Mouse (Mus musculus) limb, embryonic 13.5 days (tissue): Measurements from ENCODE around the gene Faim2. TPM values are rescaled to one million over a fixed set of nuclear protein-coding genes. Genes with fewer than 3 reads are reported as not detected.

Experiments used
- ATAC-seq: fragments of 200-750 bp; cut with Nextera tagmentation; 2 replicates; pipeline ENCODE4 v1.8.0; 2017; ENCODE audit warnings: low read depth, moderate number of reproducible peaks, moderate TSS enrichment; ENCODE audit not compliant: low FRiP score
- H3K27ac ChIP-seq: fragments of 300-500 bp; sonication (generic); 2 replicates; pipeline ENCODE4 v1.5.1; 2015; ENCODE audit warnings: inconsistent platforms, mild to moderate bottlenecking, moderate library complexity
- H3K27me3 ChIP-seq: fragments of 300-500 bp; sonication (generic); 2 replicates; pipeline ENCODE4 v1.6.1; 2015; ENCODE audit warnings: mild to moderate bottlenecking, inconsistent platforms
- H3K36me3 ChIP-seq: fragments of 300-500 bp; sonication (generic); 2 replicates; pipeline ENCODE4 v1.6.1; 2015; ENCODE audit warnings: inconsistent platforms, mild to moderate bottlenecking, moderate library complexity
- H3K4me1 ChIP-seq: fragments of 300-500 bp; sonication (generic); 2 replicates; pipeline ENCODE4 v1.6.1; 2015; ENCODE audit warnings: inconsistent platforms
- H3K4me2 ChIP-seq: fragments of 300-500 bp; sonication (generic); replicated peaks from 2 replicates; pipeline ENCODE4 v1.6.1; 2015; ENCODE audit warnings: inconsistent platforms, mild to moderate bottlenecking, moderate library complexity
- H3K4me3 ChIP-seq: fragments of 300-500 bp; sonication (generic); 2 replicates; pipeline ENCODE4 v1.5.1; 2015; ENCODE audit warnings: moderate library complexity, mild to moderate bottlenecking, inconsistent platforms
- H3K9ac ChIP-seq: fragments of 300-500 bp; sonication (generic); 2 replicates; pipeline ENCODE4 v1.6.1; 2015; ENCODE audit warnings: mild to moderate bottlenecking, inconsistent platforms
- H3K9me3 ChIP-seq: fragments of 300-500 bp; sonication (generic); 2 replicates; pipeline ENCODE4 v1.6.1; 2016; ENCODE audit warnings: inconsistent platforms
- WGBS: fragments of 180-500 bp; shearing (Covaris S2); methylation state at CpG from one replicate; pipeline ENCODE4 v1.1.7; 2015; 5-methylcytosine and 5-hydroxymethylcytosine counted together
- polyA plus RNA-seq: library from polyadenylated mRNA; unstranded; fragments of >200 nt; fragmentation: Nextera tagmentation; extraction: Ambion mirVana; gene quantifications from 2 replicates; pipeline ENCODE4 v1.2.1, GENCODE M21; 2015

Gene Faim2
- polyA plus RNA-seq, 1 experiment from 2014 or later: 0.34 TPM

- Histone ChIP-seq H3K4me3 (peak overlapping the region; percentile 85), H3K4me1 (peaks cover 47% of the 10 kb centered on the region), H3K27me3 (no peaks in the 10 kb centered on the region), H3K27ac (peak overlapping the region; percentile 92), H3K9me3 (no peaks in the 10 kb centered on the region), H3K36me3 (peaks cover 26% of the 10 kb centered on the region), H3K9ac (peak overlapping the region; percentile 81), H3K4me2 (peak overlapping the region; percentile 89)
- 0% methylated on average over 40 of the region's 43 CpGs for WGBS
- peak; percentile 79 for ATAC-seq
Measured at GRCm38 (mm10) chr15:99456963-99457605, 70.9 kb downstream of the Faim2 start.

GRCm38 (mm10) chr15:99456338-99456962 lies 71.5 kb downstream of the Faim2 start:
- no peaks in the 10 kb centered on the region for H3K27me3 ChIP-seq
- WGBS: 19% methylated on average over 7 of the region's 7 CpGs
- no peak for ATAC-seq

GRCm38 (mm10) chr15:99455415-99455814 lies 72.5 kb downstream of the Faim2 start:
- Histone ChIP-seq H3K27ac (peak overlapping the region; percentile 49; the same call in 1 of the 2 replicates), H3K36me3 (peaks cover 39% of the 10 kb centered on the region), H3K4me2 (peak overlapping the region; percentile 89), H3K9me3 (no peaks in the 10 kb centered on the region), H3K4me1 (peaks cover 51% of the 10 kb centered on the region), H3K27me3 (no peaks in the 10 kb centered on the region), H3K9ac (peak overlapping the region; percentile 81; the same call in 1 of the 2 replicates), H3K4me3 (peak overlapping the region; percentile 85; the same call in 1 of the 2 replicates)
- no peak for ATAC-seq
- 71% methylated on average over 3 of the region's 3 CpGs for WGBS

More at GRCm38 (mm10) chr15:99456338-99456962, 71.5 kb downstream of the Faim2 start:
- Histone ChIP-seq H3K4me3 (peak overlapping the region; percentile 85), H3K4me1 (peaks cover 47% of the 10 kb centered on the region), H3K27ac (peak overlapping the region; percentile 92), H3K4me2 (peak overlapping the region; percentile 89), H3K36me3 (peaks cover 32% of the 10 kb centered on the region), H3K9ac (peak overlapping the region; percentile 81), H3K9me3 (no peaks in the 10 kb centered on the region)

- Histone ChIP-seq H3K4me2 (peak overlapping the region; percentile 89), H3K4me1 (peaks cover 58% of the 10 kb centered on the region), H3K4me3 (peak overlapping the region; percentile 16; the same call in 1 of the 2 replicates), H3K9ac (peak overlapping the region; percentile 46; the same call in 1 of the 2 replicates), H3K36me3 (peaks cover 44% of the 10 kb centered on the region), H3K9me3 (no peaks in the 10 kb centered on the region), H3K27me3 (no peaks in the 10 kb centered on the region), H3K27ac (peak overlapping the region; percentile 49)
- WGBS: 82% methylated on average over 7 of the region's 7 CpGs
- no peak for ATAC-seq
Measured at GRCm38 (mm10) chr15:99454585-99455279, 73.2 kb downstream of the Faim2 start.

- H3K36me3 ChIP-seq: peaks cover 48% of the 10 kb centered on the region
- no peaks in the 10 kb centered on the region for H3K9me3 ChIP-seq
- no peaks in the 10 kb centered on the region for H3K27me3 ChIP-seq
- no peak overlapping the region; the same call in 1 of the 2 replicates for H3K4me2 ChIP-seq
- H3K4me3 ChIP-seq: no peak overlapping the region
- H3K4me1 ChIP-seq: peaks cover 67% of the 10 kb centered on the region
- 73% methylated on average over 11 of the region's 11 CpGs for WGBS
- no peak for ATAC-seq
- no peak overlapping the region for H3K27ac ChIP-seq
- H3K9ac ChIP-seq: peak overlapping the region; percentile 13; the same call in 1 of the 2 replicates
Measured at GRCm38 (mm10) chr15:99453153-99453900, 74.6 kb downstream of the Faim2 start.

- H3K4me3 ChIP-seq: no peak overlapping the region
- peak overlapping the region; percentile 31; the same call in 1 of the 2 replicates for H3K9ac ChIP-seq
- H3K4me1 ChIP-seq: peaks cover 45% of the 10 kb centered on the region
- H3K4me2 ChIP-seq: peak overlapping the region; percentile 28
- H3K27ac ChIP-seq: peak overlapping the region; percentile 73; the same call in 1 of the 2 replicates
- peaks cover 60% of the 10 kb centered on the region for H3K36me3 ChIP-seq
- no peaks in the 10 kb centered on the region for H3K27me3 ChIP-seq
- ATAC-seq: 0 out of 2 replicates have a peak, but pooled peaks have one; percentile 10
- H3K9me3 ChIP-seq: no peaks in the 10 kb centered on the region
- WGBS: 80% methylated on average over 8 of the region's 8 CpGs
Measured at GRCm38 (mm10) chr15:99449751-99450280, 78.1 kb downstream of the Faim2 start.

GRCm38 (mm10) chr15:99449131-99449750 lies 78.7 kb downstream of the Faim2 start:
- Histone ChIP-seq H3K9ac (peak overlapping the region; percentile 31; the same call in 1 of the 2 replicates), H3K27ac (peak overlapping the region; percentile 73; the same call in 1 of the 2 replicates), H3K4me3 (no peak overlapping the region), H3K4me1 (peaks cover 41% of the 10 kb centered on the region), H3K36me3 (peaks cover 63% of the 10 kb centered on the region), H3K9me3 (no peaks in the 10 kb centered on the region), H3K27me3 (no peaks in the 10 kb centered on the region), H3K4me2 (peak overlapping the region; percentile 28)
- WGBS: 59% methylated on average over 9 of the region's 9 CpGs
- peak; percentile 48 for ATAC-seq

Other genes with a start within 250 kb of the Faim2 start
- gene Prpf40b, start 233.1 kb downstream of the Faim2 start, polyA plus RNA-seq: 77.6 and 80.3 TPM in 2 replicates
- gene Fam186b, start 232.3 kb downstream of the Faim2 start, polyA plus RNA-seq: 0.15 and 0.36 TPM in 2 replicates
- 29.5 and 30.9 TPM in 2 replicates for gene Fmnl3, start 157.7 kb downstream of the Faim2 start, polyA plus RNA-seq
- gene Tmbim6, start 135.3 kb downstream of the Faim2 start, polyA plus RNA-seq: 287 and 298 TPM in 2 replicates
- 14.0 and 14.1 TPM in 2 replicates for gene Nckap5l, start 70.4 kb downstream of the Faim2 start, polyA plus RNA-seq
- gene Bcdin3d, start 53.4 kb downstream of the Faim2 start, polyA plus RNA-seq: 17.0 and 19.7 TPM in 2 replicates
- not detected in 2 replicates for gene Aqp2, start 50.9 kb upstream of the Faim2 start, polyA plus RNA-seq
- 0.27 and 0.61 TPM in 2 replicates for gene Aqp5, start 62.6 kb upstream of the Faim2 start, polyA plus RNA-seq
- not detected in 2 replicates for gene Aqp6, start 73.2 kb upstream of the Faim2 start, polyA plus RNA-seq
- 114 and 121 TPM in 2 replicates for gene Racgap1, start 123.5 kb upstream of the Faim2 start, polyA plus RNA-seq
- 1.7 and 1.8 TPM in 2 replicates for gene Asic1, start 142.2 kb upstream of the Faim2 start, polyA plus RNA-seq
- gene Smarcd1, start 174.0 kb upstream of the Faim2 start, polyA plus RNA-seq: 54.0 and 58.7 TPM in 2 replicates
- not detected in 2 replicates for gene Gm17349, start 177.3 kb upstream of the Faim2 start, polyA plus RNA-seq
- gene Gpd1, start 189.3 kb upstream of the Faim2 start, polyA plus RNA-seq: 0.27 and 0.55 TPM in 2 replicates
- gene Cox14, start 197.5 kb upstream of the Faim2 start, polyA plus RNA-seq: 139 and 143 TPM in 2 replicates
- 80.6 and 85.0 TPM in 2 replicates for gene Cers5, start 244.7 kb upstream of the Faim2 start, polyA plus RNA-seq